Mouse (Mus musculus): ENCODE results near the gene Magee2. TPM values are rescaled to one million over a fixed set of nuclear protein-coding genes. Genes with fewer than 3 reads are reported as not detected.

Magee2 gene
- polyA plus RNA-seq (2012): 0.28 and 0.36 TPM in 2 replicates

DNA sequence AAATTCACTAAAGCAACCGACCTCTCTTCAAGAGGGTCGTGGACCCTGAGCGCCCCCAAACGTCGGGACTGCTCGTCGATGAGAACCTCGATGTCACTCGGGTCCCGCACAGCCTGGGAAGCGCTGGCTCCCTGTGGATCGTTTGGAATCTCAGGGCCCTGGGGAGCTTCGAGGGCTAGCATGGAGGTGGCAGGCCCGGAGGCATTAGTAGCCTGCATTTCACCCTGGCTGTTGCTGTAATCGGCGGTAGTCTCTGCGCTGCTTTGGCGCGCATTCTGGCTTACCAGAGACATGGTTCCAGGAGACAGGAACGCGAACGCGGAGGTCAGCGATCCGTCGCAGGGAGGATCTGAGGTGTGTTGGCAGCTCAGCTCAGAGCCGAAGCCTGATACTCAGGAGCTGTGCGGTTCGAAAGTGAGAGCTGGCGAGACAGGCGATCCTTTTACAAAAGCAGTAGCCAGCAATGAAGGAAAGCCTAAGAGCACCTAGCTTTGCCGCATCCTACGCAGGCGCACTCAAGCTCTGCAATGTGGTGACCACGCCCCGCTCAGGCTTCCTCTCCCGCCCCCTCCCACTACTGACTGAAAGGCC, at the start of gene Magee2:
Gene Magee2 (minus strand): TSS at position 517 of the 591 bp plus-strand sequence.

Other genes with a start within 250 kb of the Magee2 start
- 0.23 TPM in 2 replicates for gene Zdhhc15, start 186.2 kb downstream of the Magee2 start, polyA plus RNA-seq (2012)
- 7.9 and 10.8 TPM in 2 replicates for gene Pbdc1, start 222.5 kb upstream of the Magee2 start, polyA plus RNA-seq (2012)

Data from megakaryocyte-erythroid progenitor cell, adult 5 weeks (primary cell).